Mouse (Mus musculus) limb, embryonic 14.5 days (tissue): ENCODE measurements around the gene Foxa3. TPM values are rescaled to one million over a fixed set of nuclear protein-coding genes. Genes with fewer than 3 reads are reported as not detected.

ENCODE experiments used
- ATAC-seq: fragments of 200-750 bp; cut with Nextera tagmentation; 2 replicates; pipeline ENCODE4 v1.8.0; 2017; ENCODE audit warnings: low read depth, moderate number of reproducible peaks, moderate TSS enrichment; ENCODE audit not compliant: low FRiP score
- DNase-seq: peaks from one replicate; pipeline ENCODE4 v3.0.0-alpha.2; 2015; ENCODE audit warnings: low spot score
- H3K27ac ChIP-seq: fragments of 300-500 bp; sonication (generic); replicated peaks from 2 replicates; pipeline ENCODE4 v1.5.1; 2014; ENCODE audit warnings: low read depth, mild to moderate bottlenecking, low read length, moderate library complexity, mixed read lengths
- H3K27me3 ChIP-seq: fragments of 300-500 bp; sonication (generic); 2 replicates; pipeline ENCODE4 v1.6.1; 2014; ENCODE audit warnings: low read length, mixed read lengths; ENCODE audit not compliant: control insufficient read depth, insufficient read depth
- H3K36me3 ChIP-seq: fragments of 300-500 bp; sonication (generic); 2 replicates; pipeline ENCODE4 v1.6.1; 2014; ENCODE audit warnings: mild to moderate bottlenecking, low read length, moderate library complexity, mixed read lengths; ENCODE audit not compliant: control insufficient read depth, insufficient read depth
- H3K4me1 ChIP-seq: fragments of 300-500 bp; sonication (generic); 2 replicates; pipeline ENCODE4 v1.6.1; 2014; ENCODE audit warnings: antibody characterized with exemption, low read length, mixed read lengths; ENCODE audit not compliant: control insufficient read depth, insufficient read depth
- H3K4me2 ChIP-seq: fragments of 300-500 bp; sonication (generic); replicated peaks from 2 replicates; pipeline ENCODE4 v1.6.1; 2014; ENCODE audit warnings: low read depth, mild to moderate bottlenecking, low read length, moderate library complexity; ENCODE audit not compliant: severe bottlenecking
- H3K4me3 ChIP-seq: fragments of 300-500 bp; sonication (generic); replicated peaks from 2 replicates; pipeline ENCODE4 v1.5.1; 2014; ENCODE audit warnings: low read length
- H3K9ac ChIP-seq: fragments of 300-500 bp; sonication (generic); 2 replicates; pipeline ENCODE4 v1.6.1; 2014; ENCODE audit warnings: mild to moderate bottlenecking, low read depth, low read length, moderate library complexity; ENCODE audit not compliant: severe bottlenecking
- H3K9me3 ChIP-seq: fragments of 300-500 bp; sonication (generic); 2 replicates; pipeline ENCODE4 v1.6.1; 2016; ENCODE audit warnings: low read length; ENCODE audit not compliant: control insufficient read depth
- POLR2A ChIP-seq: fragments of 200-500 bp; IDR thresholded peaks from 2 replicates; pipeline ENCODE4 v1.8.0; 2012; ENCODE audit warnings: inconsistent platforms, mild to moderate bottlenecking, moderate library complexity, borderline replicate concordance; ENCODE audit not compliant: insufficient read depth, insufficient read length; ENCODE audit errors: extremely low read depth
- WGBS: fragments of 180-500 bp; shearing (Covaris S2); extraction: QIAGEN DNeasy Blood & Tissue Kit; methylation state at CpG from one replicate; pipeline ENCODE4 v1.1.7; 2014; 5-methylcytosine and 5-hydroxymethylcytosine counted together
- polyA plus RNA-seq, 2 experiments: library from polyadenylated mRNA; depleted of rRNA in 1 of 2; stranded (reverse) in 1 of 2; unstranded in 1 of 2; fragments of >200 nt; fragmentation: Nextera tagmentation in 1 of 2; extraction: Ambion mirVana in 1 of 2; gene quantifications; 2 replicates each; pipeline versions ENCODE4 v1.2.1 to v1.2.3; 2012 to 2014

The Foxa3 gene
- polyA plus RNA-seq, 2 experiments, result 3.2 to 5.3 TPM

DNA sequence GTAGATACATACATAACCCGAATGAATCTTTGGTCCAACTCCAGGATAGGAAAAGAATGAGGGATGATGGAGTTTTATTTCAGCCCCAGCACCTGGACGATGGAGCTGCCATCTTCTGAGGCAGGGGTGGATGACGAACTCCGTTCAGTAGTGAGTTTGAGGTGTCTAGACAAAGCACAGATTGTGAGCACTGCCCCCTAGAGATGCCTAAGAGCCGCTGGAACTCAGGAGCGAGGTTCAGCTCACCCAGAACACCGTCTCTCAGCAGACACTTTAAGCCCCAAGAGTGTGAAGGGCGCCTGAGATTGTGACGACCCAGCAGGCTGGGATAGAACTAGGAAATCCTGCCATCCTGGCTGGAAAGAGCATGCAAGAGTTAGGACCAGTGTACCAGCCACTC is 24.5 kb downstream of the Foxa3 start:
- no peak for TF ChIP-seq POLR2A
- H3K9ac ChIP-seq, result no peak overlapping the region
- H3K36me3 ChIP-seq, result peaks cover 9% of the 10 kb centered on the region
- no peaks in the 10 kb centered on the region for H3K27me3 ChIP-seq
- 40% methylated on average over 9 of the region's 9 CpGs for WGBS
- H3K4me2 ChIP-seq, result no peak overlapping the region
- no peak overlapping the region for H3K4me3 ChIP-seq
- no peak overlapping the region for H3K27ac ChIP-seq
- DNase-seq (no peak), ATAC-seq (no peak)
- peaks cover 5% of the 10 kb centered on the region; the same call in 1 of the 2 replicates for H3K4me1 ChIP-seq
- no peaks in the 10 kb centered on the region for H3K9me3 ChIP-seq

DNA sequence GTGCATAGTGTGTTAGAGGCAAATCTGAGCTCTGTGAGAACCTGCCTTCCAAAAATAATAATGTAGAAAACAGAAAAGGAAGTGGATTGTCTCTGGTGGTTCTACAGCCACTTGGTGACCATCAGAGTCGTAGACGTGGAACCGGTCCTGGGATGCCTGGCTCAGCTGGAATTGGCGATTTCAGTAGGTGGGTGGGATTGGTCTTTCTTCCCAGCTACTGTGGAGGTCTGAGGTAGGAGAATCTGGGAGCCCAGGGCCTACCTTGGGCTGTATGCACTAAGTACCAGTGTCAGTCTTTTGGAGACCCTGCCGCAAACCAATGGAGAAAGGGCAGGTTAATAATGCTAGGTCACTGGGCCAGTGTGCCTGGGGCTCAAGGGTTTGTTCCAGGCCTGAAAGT is 30.3 kb downstream of the Foxa3 start:
- H3K27ac ChIP-seq, result no peak overlapping the region
- WGBS, result 81% methylated on average over 5 of the region's 5 CpGs
- peak overlapping the region; percentile 49; the same call in 1 of the 2 replicates for H3K4me3 ChIP-seq
- no peak for ATAC-seq
- peaks cover 10% of the 10 kb centered on the region for H3K4me1 ChIP-seq
- TF ChIP-seq POLR2A, result no peak
- H3K36me3 ChIP-seq, result no peaks in the 10 kb centered on the region; the same call in 1 of the 2 replicates
- no peak for DNase-seq
- H3K9me3 ChIP-seq, result no peaks in the 10 kb centered on the region
- peak overlapping the region; percentile 86 for H3K4me2 ChIP-seq
- H3K9ac ChIP-seq, result peak overlapping the region; percentile 50; the same call in 1 of the 2 replicates
- H3K27me3 ChIP-seq, result peaks cover 16% of the 10 kb centered on the region

DNA sequence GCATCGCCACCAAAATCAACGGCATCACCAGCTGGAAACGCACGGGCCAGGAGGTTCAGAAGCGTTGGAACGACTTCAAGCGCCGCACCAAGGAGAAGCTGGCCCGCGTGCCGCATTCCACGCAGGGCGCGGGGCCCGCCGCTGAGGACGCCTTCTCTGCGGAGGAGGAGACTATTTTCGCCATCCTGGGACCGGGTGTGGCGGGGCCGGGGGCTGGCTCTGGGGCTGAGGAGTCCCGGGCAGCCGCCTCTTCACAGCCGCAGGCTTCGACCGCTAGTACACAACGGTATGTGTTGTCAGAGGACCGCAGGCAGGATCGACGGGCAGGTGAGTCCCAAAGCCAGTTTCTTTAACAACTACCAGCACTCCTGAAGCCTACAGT is 31.1 kb downstream of the Foxa3 start:
- no peak for TF ChIP-seq POLR2A
- Histone ChIP-seq H3K27ac (no peak overlapping the region), H3K36me3 (no peaks in the 10 kb centered on the region; the same call in 1 of the 2 replicates), H3K9ac (peak overlapping the region; percentile 50), H3K9me3 (no peaks in the 10 kb centered on the region), H3K4me3 (peak overlapping the region; percentile 49), H3K4me2 (peak overlapping the region; percentile 86), H3K4me1 (peaks cover 10% of the 10 kb centered on the region), H3K27me3 (peaks cover 16% of the 10 kb centered on the region)
- ATAC-seq, result no peak
- WGBS, result 2% methylated on average over 31 of the region's 31 CpGs
- no peak for DNase-seq

DNA sequence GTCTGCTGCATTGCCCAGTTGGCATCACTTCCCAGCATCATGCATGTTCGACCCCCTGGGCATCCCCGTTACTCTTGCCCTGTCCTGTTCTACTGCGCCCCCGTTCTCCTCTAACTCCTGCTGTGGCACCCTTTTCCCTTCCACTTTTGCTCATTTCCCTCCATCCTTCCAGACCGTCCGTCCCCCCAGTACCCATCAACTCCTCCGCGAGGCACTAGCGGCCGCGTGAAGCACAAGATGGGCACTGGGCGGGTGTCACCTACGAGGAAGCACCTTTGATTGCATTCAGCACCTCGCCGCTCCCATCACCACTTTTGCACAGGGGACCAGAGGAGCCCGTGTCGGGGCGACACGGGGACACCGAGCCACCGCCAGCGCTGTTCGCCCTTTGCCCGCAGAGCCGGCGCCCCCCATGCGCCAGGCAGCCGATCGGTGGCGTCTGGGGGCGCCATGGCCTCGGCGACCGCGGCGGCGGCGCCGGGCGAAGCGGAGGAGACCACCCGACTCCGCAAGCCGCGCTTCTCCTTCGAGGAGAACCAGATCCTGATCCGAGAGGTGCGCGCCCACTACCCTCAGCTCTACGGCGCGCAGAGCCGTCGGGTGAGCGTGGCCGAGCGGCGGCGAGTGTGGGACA is 31.6 kb downstream of the Foxa3 start:
- peaks cover 10% of the 10 kb centered on the region for H3K4me1 ChIP-seq
- TF ChIP-seq POLR2A, result no peak
- WGBS, result under 1% methylated on average over 52 of the region's 59 CpGs
- ATAC-seq (no peak), DNase-seq (no peak)
- no peaks in the 10 kb centered on the region for H3K9me3 ChIP-seq
- peak overlapping the region; percentile 50 for H3K9ac ChIP-seq
- peak overlapping the region; percentile 86 for H3K4me2 ChIP-seq
- no peaks in the 10 kb centered on the region; the same call in 1 of the 2 replicates for H3K36me3 ChIP-seq
- peak overlapping the region; percentile 49 for H3K4me3 ChIP-seq
- H3K27ac ChIP-seq, result no peak overlapping the region
- peaks cover 16% of the 10 kb centered on the region for H3K27me3 ChIP-seq

DNA sequence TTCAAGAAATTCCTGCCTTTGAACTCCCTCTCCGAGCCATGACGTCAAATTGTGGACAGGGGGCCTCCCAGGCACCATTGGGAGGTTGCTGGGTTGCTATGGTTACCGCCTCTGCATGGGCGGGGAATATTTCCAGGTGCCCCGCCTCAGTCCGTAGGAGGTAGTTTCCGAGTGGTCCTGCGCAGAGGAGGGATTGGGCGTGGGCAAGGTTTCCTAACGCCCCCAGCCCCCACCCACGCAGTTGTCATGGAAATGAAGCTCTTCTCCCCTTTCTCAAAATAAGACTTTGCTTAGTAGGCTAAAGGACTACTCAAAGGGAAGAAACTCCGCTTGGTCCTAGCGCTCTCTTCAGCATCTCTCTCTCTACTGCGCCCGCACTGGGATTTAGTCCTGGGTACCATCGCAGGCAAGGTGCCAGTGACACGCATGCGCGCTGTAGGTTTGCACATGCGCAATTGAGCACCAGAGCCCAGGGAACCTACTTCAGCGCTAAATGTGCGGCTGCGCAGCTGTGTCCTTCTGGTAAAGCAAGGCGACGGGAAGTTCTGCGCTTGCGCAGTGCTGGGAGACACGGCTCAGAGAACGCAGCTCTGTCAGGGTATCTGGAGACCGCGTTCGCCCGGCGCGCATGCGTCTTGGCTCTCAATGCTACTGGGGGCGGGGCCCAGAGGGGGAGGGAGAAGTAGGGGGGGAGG is 32.6 kb downstream of the Foxa3 start, which contains the start of gene Mypop:
Gene Mypop, plus strand, starts transcription at position 645 of the 695 bp plus-strand sequence.
- ATAC-seq (peak; percentile 97), DNase-seq (peak; percentile 100)
- under 1% methylated on average over 34 of the region's 37 CpGs for whole genome bisulfite sequencing
- Histone ChIP-seq H3K9me3 (no peaks in the 10 kb centered on the region), H3K36me3 (no peaks in the 10 kb centered on the region; the same call in 1 of the 2 replicates), H3K4me2 (peak within 1 kb of the TSS; percentile 86), H3K27me3 (peaks cover 16% of the 10 kb centered on the region), H3K9ac (peak within 1 kb of the TSS; percentile 50), H3K27ac (peak within 1 kb of the TSS; percentile 73), H3K4me1 (peaks cover 10% of the 10 kb centered on the region), H3K4me3 (peak within 1 kb of the TSS; percentile 49)
- peak; percentile 70; the same call in 1 of the 2 replicates for TF ChIP-seq POLR2A
